Mouse (Mus musculus) heart, adult 2 months (tissue): ENCODE data around the gene Itpr1. TPM values are rescaled to one million over a fixed set of nuclear protein-coding genes. Genes with fewer than 3 reads are reported as not detected.

ENCODE experiments used
- DNase-seq, 2 experiments: peaks; one replicate each; pipeline ENCODE4 v3.0.0; 2021
- H3K27ac ChIP-seq: fragments of 200-600 bp; 2 replicates; pipeline ENCODE4 v1.8.1; 2022
- H3K27me3 ChIP-seq: fragments of 200-500 bp; 2 replicates; pipeline ENCODE4 v1.6.1; 2012; ENCODE audit warnings: mild to moderate bottlenecking, low read length, inconsistent platforms, mixed read lengths; ENCODE audit not compliant: control insufficient read depth, insufficient read depth
- H3K36me3 ChIP-seq: fragments of 200-500 bp; 2 replicates; pipeline ENCODE4 v1.6.1; 2012; ENCODE audit warnings: low read length, inconsistent platforms; ENCODE audit not compliant: control insufficient read depth, insufficient read depth
- H3K4me1 ChIP-seq: fragments of 200-500 bp; 2 replicates; pipeline ENCODE4 v1.6.1; 2011; ENCODE audit warnings: low read length; ENCODE audit not compliant: control insufficient read depth, insufficient read depth
- H3K4me3 ChIP-seq: fragments of 200-600 bp; 2 replicates; pipeline ENCODE4 v1.8.1; 2022
- H3K79me2 ChIP-seq: fragments of 200-500 bp; replicated peaks from 2 replicates; pipeline ENCODE4 v1.6.1; 2012; ENCODE audit warnings: mild to moderate bottlenecking, inconsistent platforms, low read length, moderate library complexity, mixed read lengths; ENCODE audit not compliant: control insufficient read depth, insufficient read depth
- H3K9ac ChIP-seq: fragments of 200-500 bp; 2 replicates; pipeline ENCODE4 v1.6.1; 2012; ENCODE audit warnings: low read depth, mild to moderate bottlenecking, control low read depth, inconsistent platforms, low read length, mixed read lengths
- CTCF ChIP-seq: fragments of 200-600 bp; IDR thresholded peaks from 2 replicates; pipeline ENCODE4 v1.8.1; 2022; ENCODE audit warnings: antibody characterized with exemption, mild to moderate bottlenecking, moderate library complexity
- EP300 ChIP-seq: fragments of 200-500 bp; IDR thresholded peaks from 2 replicates; pipeline ENCODE4 v1.6.1; 2011; ENCODE audit warnings: low read depth, low read length, control low read depth; ENCODE audit not compliant: insufficient read depth
- POLR2A ChIP-seq: fragments of 200-500 bp; IDR thresholded peaks from 2 replicates; pipeline ENCODE4 v1.6.1; 2011; ENCODE audit warnings: mild to moderate bottlenecking, low read depth, low read length, control low read depth; ENCODE audit not compliant: insufficient read depth
- WGBS: fragments of 180-500 bp; shearing (Covaris S2); methylation state at CpG from one replicate; pipeline ENCODE4 v1.1.7; 2018; 5-methylcytosine and 5-hydroxymethylcytosine counted together
- intact Hi-C: fragments of 180-260 bp; cut with DNase I; formaldehyde crosslinking; loops from one replicate; pipeline ENCODE4 v1.15.1; 2025
- polyA plus RNA-seq: library from polyadenylated mRNA; depleted of rRNA; stranded (reverse); fragments of >200 nt; gene quantifications from 2 replicates; pipeline ENCODE4 v1.2.3, GENCODE M21; 2012
- total RNA-seq, 2 experiments: library from RNA; stranded (reverse); gene quantifications; 2 replicates each; pipeline ENCODE4 v1.2.3; 2021

Gene Itpr1
- total and polyA plus RNA-seq, 3 experiments = 14.0 to 47.6 (median 37.9) TPM

DNA sequence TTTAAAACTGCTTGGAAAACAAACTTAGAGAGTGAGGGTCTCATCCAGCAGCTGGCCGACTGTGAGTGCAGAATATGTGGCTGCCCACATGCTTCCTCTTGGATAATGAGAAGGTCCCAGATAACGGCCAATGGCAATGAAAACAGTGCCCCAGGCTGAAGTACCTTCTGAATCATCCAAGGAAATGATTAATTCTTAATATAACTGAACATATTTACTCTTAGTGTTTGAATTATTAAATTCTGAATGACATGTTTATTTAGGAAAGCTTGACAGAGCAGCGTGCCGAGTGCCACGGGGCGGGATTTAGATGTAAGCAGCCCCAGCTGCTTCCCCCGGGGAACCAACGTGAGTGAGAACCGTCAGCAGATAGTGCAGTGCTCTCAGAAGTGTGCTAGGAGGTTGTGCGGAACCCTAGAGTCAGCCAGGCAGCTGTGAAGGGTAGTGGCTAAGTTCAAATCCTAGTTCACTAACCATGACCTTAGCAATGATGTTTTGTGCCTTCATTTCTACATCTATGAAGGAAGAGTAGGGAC lies 274.5 kb downstream of the Itpr1 start:
- H3K4me1 ChIP-seq = no peaks in the 10 kb centered on the region
- WGBS = 74% methylated on average over 10 of the region's 10 CpGs
- H3K9ac ChIP-seq = no peak overlapping the region
- no peak overlapping the region for H3K27ac ChIP-seq
- H3K4me3 ChIP-seq = no peak overlapping the region
- no peaks in the 10 kb centered on the region for H3K27me3 ChIP-seq
- H3K79me2 ChIP-seq = no peaks in the 10 kb centered on the region; the same call in 1 of the 2 replicates
- no peaks in the 10 kb centered on the region; the same call in 1 of the 2 replicates for H3K36me3 ChIP-seq
- no peak for DNase-seq
- TF ChIP-seq POLR2A (no peak), CTCF (no peak), EP300 (no peak)
- intact Hi-C loops = loop anchor here (5.0 kb wide), 1 partner anchor 225 kb away; no protein-coding TSS in a partner anchor

DNA sequence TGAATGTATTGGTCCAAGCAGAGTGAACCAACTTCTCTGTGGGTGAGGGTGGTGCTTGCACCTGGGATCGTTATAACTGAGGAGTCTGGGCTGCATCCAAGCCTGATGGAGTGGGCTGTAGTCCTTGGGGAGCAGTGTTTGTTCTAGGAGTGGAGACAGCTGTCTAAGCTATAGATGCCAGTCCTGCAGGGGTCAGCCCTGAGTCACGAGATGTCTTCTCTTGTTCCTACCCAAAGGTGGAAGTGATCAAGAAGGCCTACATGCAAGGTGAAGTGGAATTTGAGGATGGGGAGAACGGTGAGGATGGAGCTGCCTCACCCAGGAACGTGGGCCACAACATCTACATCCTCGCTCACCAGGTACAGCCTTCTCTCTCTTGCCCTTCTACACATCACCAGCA lies 275.4 kb downstream of the Itpr1 start:
- peak; percentile 45 for TF ChIP-seq CTCF
- no peak for TF ChIP-seq EP300
- H3K27me3 ChIP-seq = no peaks in the 10 kb centered on the region
- no peak for DNase-seq
- H3K79me2 ChIP-seq = no peaks in the 10 kb centered on the region; the same call in 1 of the 2 replicates
- H3K4me3 ChIP-seq = no peak overlapping the region
- no peaks in the 10 kb centered on the region for H3K4me1 ChIP-seq
- no peak overlapping the region for H3K27ac ChIP-seq
- no peak overlapping the region for H3K9ac ChIP-seq
- 77% methylated on average over 5 of the region's 5 CpGs for WGBS
- no peaks in the 10 kb centered on the region for H3K36me3 ChIP-seq
- intact Hi-C loops = loop anchor here (5.0 kb wide), 1 partner anchor 224 kb away; no protein-coding TSS in a partner anchor

DNA sequence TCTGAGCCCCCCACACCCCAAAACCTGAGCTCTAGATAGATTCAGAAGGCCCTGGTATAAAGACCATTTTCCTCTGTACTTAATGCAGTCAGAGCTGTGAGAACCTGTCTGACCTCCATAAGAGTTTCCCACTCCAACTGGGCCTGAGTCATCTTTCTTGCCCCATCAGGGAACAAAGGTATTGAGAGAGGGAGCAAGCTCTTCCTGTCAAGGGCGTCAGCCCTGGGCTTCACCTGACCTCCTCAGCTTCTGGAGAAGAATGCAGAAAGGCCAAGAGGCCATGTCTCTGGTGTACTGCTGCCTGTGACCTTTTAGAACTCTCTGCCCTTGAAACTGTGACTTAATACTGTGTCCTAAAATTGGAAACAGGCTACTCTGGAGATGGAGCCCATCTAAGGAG lies 279.1 kb downstream of the Itpr1 start:
- 59% methylated on average over 1 of the region's 1 CpGs for WGBS
- Histone ChIP-seq H3K4me1 (no peaks in the 10 kb centered on the region), H3K27me3 (no peaks in the 10 kb centered on the region), H3K9ac (no peak overlapping the region), H3K36me3 (no peaks in the 10 kb centered on the region; the same call in 1 of the 2 replicates), H3K79me2 (no peaks in the 10 kb centered on the region), H3K4me3 (no peak overlapping the region), H3K27ac (no peak overlapping the region)
- TF ChIP-seq POLR2A = no peak
- no peak for TF ChIP-seq EP300
- TF ChIP-seq CTCF = no peak
- intact Hi-C loops = loop anchor here (5.0 kb wide), 1 partner anchor 65 kb away; no protein-coding TSS in a partner anchor
- no peak for DNase-seq

DNA sequence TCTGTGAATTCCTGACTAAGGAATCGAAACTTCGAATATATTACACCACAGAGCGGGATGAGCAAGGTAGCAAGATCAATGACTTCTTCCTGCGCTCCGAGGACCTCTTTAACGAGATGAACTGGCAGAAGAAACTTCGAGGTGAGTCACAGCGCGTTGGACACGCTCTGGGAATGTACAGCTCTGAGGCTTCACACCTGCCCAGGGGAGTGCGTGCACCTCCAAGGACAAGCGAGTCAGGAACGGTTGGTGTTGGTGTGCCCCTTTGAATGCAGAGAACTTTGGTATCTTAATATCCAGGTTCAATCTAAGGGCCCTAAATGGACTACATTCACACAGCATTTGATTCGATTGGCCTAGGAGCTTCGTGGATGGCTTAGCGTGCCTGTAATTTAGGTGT lies 280.9 kb downstream of the Itpr1 start:
- Histone ChIP-seq H3K4me1 (no peaks in the 10 kb centered on the region), H3K27ac (no peak overlapping the region), H3K36me3 (no peaks in the 10 kb centered on the region; the same call in 1 of the 2 replicates), H3K4me3 (no peak overlapping the region), H3K27me3 (no peaks in the 10 kb centered on the region), H3K9ac (no peak overlapping the region), H3K79me2 (no peaks in the 10 kb centered on the region)
- no peak for DNase-seq
- no peak for TF ChIP-seq EP300
- no peak for TF ChIP-seq POLR2A
- no peak for TF ChIP-seq CTCF
- WGBS = 96% methylated on average over 16 of the region's 16 CpGs
- intact Hi-C loops = loop anchor here (5.0 kb wide), 1 partner anchor 66 kb away; no protein-coding TSS in a partner anchor

DNA sequence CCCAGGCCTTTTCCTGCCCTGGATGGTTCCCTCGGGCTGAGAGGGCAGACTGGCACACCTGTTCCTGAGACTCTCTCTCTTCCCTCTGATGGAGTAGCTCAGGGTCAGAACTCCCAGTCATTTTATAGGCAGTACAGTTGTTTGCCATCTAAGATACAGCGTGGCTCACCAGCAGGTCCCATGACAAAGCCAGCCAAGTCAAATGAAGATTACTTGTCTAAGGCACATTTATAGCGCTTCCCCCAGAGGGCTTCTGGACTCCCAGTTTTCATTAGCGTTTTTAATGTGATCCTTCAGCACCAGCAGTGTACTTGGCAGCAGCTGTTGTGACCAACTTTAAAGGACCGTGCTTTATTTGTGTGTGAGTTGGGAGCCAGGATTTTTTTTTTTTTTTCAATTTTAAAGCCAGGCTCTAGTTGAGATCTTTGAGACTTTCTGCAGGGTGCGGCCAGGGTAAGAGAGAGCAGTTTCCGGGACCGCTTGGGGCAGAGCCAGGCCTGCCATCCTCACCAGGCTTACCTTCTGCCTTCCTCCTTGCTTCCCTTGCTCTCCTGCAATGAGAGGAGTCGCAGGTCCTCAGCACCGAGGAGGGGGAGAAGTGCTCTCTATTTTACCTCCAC lies 281.4 kb downstream of the Itpr1 start:
- no peak overlapping the region for H3K27ac ChIP-seq
- 55% methylated on average over 10 of the region's 10 CpGs for WGBS
- intact Hi-C loops = loop anchor here (5.0 kb wide), 1 partner anchor 67 kb away; no protein-coding TSS in a partner anchor

DNA sequence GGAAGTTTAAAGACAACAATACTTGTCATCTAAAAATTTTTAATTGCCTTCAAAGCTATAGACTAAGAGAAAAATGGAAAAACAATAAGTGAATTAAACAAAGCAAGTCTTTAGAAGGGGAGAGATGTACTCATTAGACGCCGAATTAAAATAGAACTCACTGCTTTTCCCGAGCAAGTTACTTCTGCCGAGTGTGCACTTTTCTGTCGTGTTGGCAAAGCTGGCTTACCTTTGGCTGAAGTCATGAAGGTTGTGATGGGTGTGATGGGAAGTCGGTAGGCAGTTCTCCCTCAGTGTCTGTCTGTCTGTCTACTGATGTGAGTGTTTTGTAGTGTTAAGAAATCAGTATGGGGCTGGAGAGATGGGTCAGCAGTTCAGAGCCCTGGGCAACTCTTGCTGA lies 282.1 kb downstream of the Itpr1 start:
- Histone ChIP-seq H3K27me3 (no peaks in the 10 kb centered on the region), H3K9ac (no peak overlapping the region), H3K4me1 (no peaks in the 10 kb centered on the region), H3K36me3 (no peaks in the 10 kb centered on the region; the same call in 1 of the 2 replicates), H3K79me2 (no peaks in the 10 kb centered on the region), H3K27ac (no peak overlapping the region), H3K4me3 (no peak overlapping the region)
- no peak for TF ChIP-seq EP300
- no peak for TF ChIP-seq POLR2A
- TF ChIP-seq CTCF = no peak
- DNase-seq = no peak
- intact Hi-C loops = loop anchor here (5.0 kb wide), 1 partner anchor 68 kb away; no protein-coding TSS in a partner anchor
- WGBS = 86% methylated on average over 6 of the region's 6 CpGs

More for the DNA sequence above, 281.4 kb downstream of the Itpr1 start:
- no peak for DNase-seq
- TF ChIP-seq EP300 (no peak), CTCF (no peak), POLR2A (no peak)
- H3K4me3 ChIP-seq = no peak overlapping the region
- no peaks in the 10 kb centered on the region for H3K27me3 ChIP-seq
- no peaks in the 10 kb centered on the region; the same call in 1 of the 2 replicates for H3K36me3 ChIP-seq
- no peak overlapping the region for H3K9ac ChIP-seq
- no peaks in the 10 kb centered on the region for H3K79me2 ChIP-seq
- no peaks in the 10 kb centered on the region for H3K4me1 ChIP-seq
